Mouse (Mus musculus): ENCODE data around the gene Nr5a1.

Gene Nr5a1

GRCm38 (mm10) chr2:38714324-38714723 is at the start of gene Nr5a1:
Nr5a1 (minus strand) TSS chr2:38714542.
- no peak for DNase-seq (ENCODE audit: low read depth, low spot score)

- no peak for DNase-seq (ENCODE audit: low read depth, low spot score)
These were observed 25.5 kb upstream of the Nr5a1 start for GRCm38 (mm10) chr2:38739847-38740246.

GRCm38 (mm10) chr2:38739410-38739809 is 25.1 kb upstream of the Nr5a1 start:
- DNase-seq (ENCODE audit: low read depth, low spot score), result peak; percentile 72

GRCm38 (mm10) chr2:38738601-38739301 is 24.4 kb upstream of the Nr5a1 start:
- no peak for DNase-seq (ENCODE audit: low read depth, low spot score)

GRCm38 (mm10) chr2:38735740-38736139 is 21.4 kb upstream of the Nr5a1 start:
- no peak for DNase-seq (ENCODE audit: low read depth, low spot score)

- DNase-seq (ENCODE audit: low read depth, low spot score), result no peak
These were observed 20.4 kb upstream of the Nr5a1 start for GRCm38 (mm10) chr2:38734721-38735120.

GRCm38 (mm10) chr2:38730331-38730827 is 16.0 kb upstream of the Nr5a1 start:
- no peak for DNase-seq (ENCODE audit: low read depth, low spot score)

GRCm38 (mm10) chr2:38725427-38725826 is 11.1 kb upstream of the Nr5a1 start:
- no peak for DNase-seq (ENCODE audit: low read depth, low spot score)

- DNase-seq (ENCODE audit: low read depth, low spot score), result no peak
These were observed 9.0 kb upstream of the Nr5a1 start for GRCm38 (mm10) chr2:38723378-38723777.

GRCm38 (mm10) chr2:38722076-38722475 is 7.7 kb upstream of the Nr5a1 start:
- DNase-seq (ENCODE audit: low read depth, low spot score), result no peak

- DNase-seq (ENCODE audit: low read depth, low spot score), result no peak
These were observed 6.3 kb upstream of the Nr5a1 start for GRCm38 (mm10) chr2:38720661-38721060.

GRCm38 (mm10) chr2:38719354-38719753 is 5.0 kb upstream of the Nr5a1 start:
- no peak for DNase-seq (ENCODE audit: low read depth, low spot score)

GRCm38 (mm10) chr2:38718676-38719075 is 4.3 kb upstream of the Nr5a1 start:
- DNase-seq (ENCODE audit: low read depth, low spot score), result no peak

- no peak for DNase-seq (ENCODE audit: low read depth, low spot score)
These were observed 3.1 kb upstream of the Nr5a1 start for GRCm38 (mm10) chr2:38717436-38717835.

- no peak for DNase-seq (ENCODE audit: low read depth, low spot score)
These were observed 746 bp downstream of the Nr5a1 start for GRCm38 (mm10) chr2:38713596-38713995.

- no peak for DNase-seq (ENCODE audit: low read depth, low spot score)
These were observed 1.6 kb downstream of the Nr5a1 start for GRCm38 (mm10) chr2:38712769-38713125.

GRCm38 (mm10) chr2:38712076-38712768 is 2.1 kb downstream of the Nr5a1 start:
- no peak for DNase-seq (ENCODE audit: low read depth, low spot score)

- no peak for DNase-seq (ENCODE audit: low read depth, low spot score)
These were observed 2.9 kb downstream of the Nr5a1 start for GRCm38 (mm10) chr2:38711421-38711861.

GRCm38 (mm10) chr2:38710304-38711241 is 3.8 kb downstream of the Nr5a1 start:
- DNase-seq (ENCODE audit: low read depth, low spot score), result no peak

GRCm38 (mm10) chr2:38708907-38709688 is 5.2 kb downstream of the Nr5a1 start:
- no peak for DNase-seq (ENCODE audit: low read depth, low spot score)

GRCm38 (mm10) chr2:38706661-38707060 is 7.7 kb downstream of the Nr5a1 start:
- DNase-seq (ENCODE audit: low read depth, low spot score), result no peak

Measured in CD4-positive, CD25-positive, alpha-beta regulatory T cell, adult 2 months (primary cell).